Mouse (Mus musculus) intestine, embryonic 16.5 days (tissue): ENCODE results near the gene Acsm1. TPM values are rescaled to one million over a fixed set of nuclear protein-coding genes. Genes with fewer than 3 reads are reported as not detected.

Experiments used
- ATAC-seq: fragments of 200-750 bp; cut with Nextera tagmentation; 2 replicates; pipeline ENCODE4 v1.8.0; 2017; ENCODE audit warnings: moderate TSS enrichment, moderate library complexity
- H3K27ac ChIP-seq: fragments of 300-500 bp; sonication (generic); 2 replicates; pipeline ENCODE4 v1.5.1; 2014; ENCODE audit warnings: mild to moderate bottlenecking, low read length
- H3K27me3 ChIP-seq: fragments of 300-500 bp; sonication (generic); replicated peaks from 2 replicates; pipeline ENCODE4 v1.6.1; 2014; ENCODE audit warnings: low read length, control low read depth, mixed read lengths; ENCODE audit not compliant: control insufficient read depth, insufficient read depth
- H3K36me3 ChIP-seq: fragments of 300-500 bp; sonication (generic); 2 replicates; pipeline ENCODE4 v1.6.1; 2014; ENCODE audit warnings: low read length, control low read depth; ENCODE audit not compliant: control insufficient read depth, insufficient read depth
- H3K4me1 ChIP-seq: fragments of 300-500 bp; sonication (generic); 2 replicates; pipeline ENCODE4 v1.6.1; 2014; ENCODE audit warnings: low read length, control low read depth, mixed read lengths; ENCODE audit not compliant: control insufficient read depth, insufficient read depth
- H3K4me2 ChIP-seq: fragments of 300-500 bp; sonication (generic); 2 replicates; pipeline ENCODE4 v1.6.1; 2014; ENCODE audit warnings: low read depth, low read length, control low read depth
- H3K4me3 ChIP-seq: fragments of 300-500 bp; sonication (generic); 2 replicates; pipeline ENCODE4 v1.5.1; 2014; ENCODE audit warnings: mild to moderate bottlenecking, low read length
- H3K9ac ChIP-seq: fragments of 300-500 bp; sonication (generic); 2 replicates; pipeline ENCODE4 v1.6.1; 2014; ENCODE audit warnings: low read depth, low read length
- H3K9me3 ChIP-seq: fragments of 300-500 bp; sonication (generic); 2 replicates; pipeline ENCODE4 v1.6.1; 2016; ENCODE audit warnings: low read length, control low read depth; ENCODE audit not compliant: control insufficient read depth
- WGBS: fragments of 180-500 bp; shearing (Covaris S2); extraction: QIAGEN DNeasy Blood & Tissue Kit; methylation state at CpG from one replicate; pipeline ENCODE4 v1.1.7; 2014; 5-methylcytosine and 5-hydroxymethylcytosine counted together
- polyA plus RNA-seq: library from polyadenylated mRNA; unstranded; fragments of >200 nt; fragmentation: Nextera tagmentation; extraction: Ambion mirVana; gene quantifications from 2 replicates; pipeline ENCODE4 v1.2.1, GENCODE M21; 2015

Gene Acsm1
- polyA plus RNA-seq, 1 experiment from 2014 or later, result 0.09 TPM

- no peak overlapping the region for H3K9ac ChIP-seq
- no peaks in the 10 kb centered on the region for H3K27me3 ChIP-seq
- no peaks in the 10 kb centered on the region for H3K4me1 ChIP-seq
- H3K4me3 ChIP-seq, result no peak overlapping the region
- no peak for ATAC-seq
- no peaks in the 10 kb centered on the region for H3K9me3 ChIP-seq
- no peak overlapping the region for H3K27ac ChIP-seq
- H3K4me2 ChIP-seq, result no peak overlapping the region
- 77% methylated on average over 5 of the region's 5 CpGs for WGBS
- H3K36me3 ChIP-seq, result no peaks in the 10 kb centered on the region
Measured at GRCm38 (mm10) chr7:119642307-119642706, 35.5 kb downstream of the Acsm1 start.

GRCm38 (mm10) chr7:119667893-119668292, 61.1 kb downstream of the Acsm1 start:
- 78% methylated on average over 3 of the region's 3 CpGs for WGBS
- H3K36me3 ChIP-seq, result no peaks in the 10 kb centered on the region
- no peaks in the 10 kb centered on the region for H3K4me1 ChIP-seq
- no peak overlapping the region for H3K4me3 ChIP-seq
- no peak for ATAC-seq
- no peak overlapping the region for H3K9ac ChIP-seq
- no peak overlapping the region for H3K27ac ChIP-seq
- no peaks in the 10 kb centered on the region for H3K27me3 ChIP-seq
- no peak overlapping the region for H3K4me2 ChIP-seq
- no peaks in the 10 kb centered on the region for H3K9me3 ChIP-seq

GRCm38 (mm10) chr7:119670395-119670794, 63.6 kb downstream of the Acsm1 start:
- Histone ChIP-seq H3K9me3 (no peaks in the 10 kb centered on the region), H3K4me1 (no peaks in the 10 kb centered on the region), H3K36me3 (no peaks in the 10 kb centered on the region), H3K4me2 (no peak overlapping the region), H3K27me3 (no peaks in the 10 kb centered on the region), H3K9ac (no peak overlapping the region), H3K27ac (no peak overlapping the region), H3K4me3 (no peak overlapping the region)
- no peak for ATAC-seq
- 44% methylated on average over 5 of the region's 5 CpGs for WGBS

- no peaks in the 10 kb centered on the region for H3K9me3 ChIP-seq
- H3K27me3 ChIP-seq, result no peaks in the 10 kb centered on the region
- no peak overlapping the region for H3K27ac ChIP-seq
- WGBS, result 47% methylated on average over 6 of the region's 6 CpGs
- no peaks in the 10 kb centered on the region for H3K36me3 ChIP-seq
- H3K4me3 ChIP-seq, result no peak overlapping the region
- no peak overlapping the region for H3K9ac ChIP-seq
- H3K4me2 ChIP-seq, result no peak overlapping the region
- no peaks in the 10 kb centered on the region for H3K4me1 ChIP-seq
- ATAC-seq, result no peak
Measured at GRCm38 (mm10) chr7:119670925-119671324, 64.1 kb downstream of the Acsm1 start.

- no peak overlapping the region for H3K4me3 ChIP-seq
- H3K9ac ChIP-seq, result no peak overlapping the region
- no peak overlapping the region for H3K4me2 ChIP-seq
- H3K27me3 ChIP-seq, result no peaks in the 10 kb centered on the region
- no peak for ATAC-seq
- 20% methylated on average over 6 of the region's 6 CpGs for WGBS
- H3K4me1 ChIP-seq, result no peaks in the 10 kb centered on the region
- no peak overlapping the region for H3K27ac ChIP-seq
- H3K36me3 ChIP-seq, result no peaks in the 10 kb centered on the region
- H3K9me3 ChIP-seq, result no peaks in the 10 kb centered on the region
Measured at GRCm38 (mm10) chr7:119673465-119673864, 66.6 kb downstream of the Acsm1 start.

- 80% methylated on average over 8 of the region's 8 CpGs for WGBS
- no peak overlapping the region for H3K4me3 ChIP-seq
- no peaks in the 10 kb centered on the region for H3K27me3 ChIP-seq
- no peaks in the 10 kb centered on the region for H3K36me3 ChIP-seq
- H3K27ac ChIP-seq, result no peak overlapping the region
- no peak for ATAC-seq
- H3K4me1 ChIP-seq, result no peaks in the 10 kb centered on the region
- no peak overlapping the region for H3K9ac ChIP-seq
- no peaks in the 10 kb centered on the region for H3K9me3 ChIP-seq
- no peak overlapping the region for H3K4me2 ChIP-seq
Measured at GRCm38 (mm10) chr7:119680107-119680506, 73.3 kb downstream of the Acsm1 start.

- H3K36me3 ChIP-seq, result no peaks in the 10 kb centered on the region
- whole genome bisulfite sequencing, result 61% methylated on average over 4 of the region's 4 CpGs
- no peak for ATAC-seq
- no peak overlapping the region for H3K4me3 ChIP-seq
- no peaks in the 10 kb centered on the region for H3K27me3 ChIP-seq
- no peak overlapping the region for H3K4me2 ChIP-seq
- no peaks in the 10 kb centered on the region for H3K4me1 ChIP-seq
- no peak overlapping the region for H3K27ac ChIP-seq
- no peaks in the 10 kb centered on the region for H3K9me3 ChIP-seq
- H3K9ac ChIP-seq, result no peak overlapping the region
Measured at GRCm38 (mm10) chr7:119682699-119683098, 75.9 kb downstream of the Acsm1 start.

- H3K9me3 ChIP-seq, result no peaks in the 10 kb centered on the region
- H3K36me3 ChIP-seq, result no peaks in the 10 kb centered on the region
- 85% methylated on average over 5 of the region's 5 CpGs for WGBS
- H3K4me2 ChIP-seq, result no peak within 1 kb of the TSS
- no peak within 1 kb of the TSS for H3K27ac ChIP-seq
- no peak for ATAC-seq
- H3K9ac ChIP-seq, result no peak within 1 kb of the TSS
- H3K27me3 ChIP-seq, result no peaks in the 10 kb centered on the region
- H3K4me3 ChIP-seq, result no peak within 1 kb of the TSS
- no peaks in the 10 kb centered on the region for H3K4me1 ChIP-seq
Measured at GRCm38 (mm10) chr7:119689726-119690125, 82.9 kb downstream of the Acsm1 start, which contains the start of gene Acsm4. Gene Acsm4, plus strand, starts transcription at chr7:119690026.

GRCm38 (mm10) chr7:119692302-119692701, 85.5 kb downstream of the Acsm1 start:
- 78% methylated on average over 4 of the region's 4 CpGs for WGBS
- Histone ChIP-seq H3K4me2 (no peak overlapping the region), H3K36me3 (no peaks in the 10 kb centered on the region), H3K4me3 (no peak overlapping the region), H3K9ac (no peak overlapping the region), H3K27ac (no peak overlapping the region), H3K9me3 (no peaks in the 10 kb centered on the region), H3K4me1 (no peaks in the 10 kb centered on the region), H3K27me3 (no peaks in the 10 kb centered on the region)
- ATAC-seq, result no peak

- H3K9ac ChIP-seq, result no peak overlapping the region
- H3K4me3 ChIP-seq, result no peak overlapping the region
- no peaks in the 10 kb centered on the region for H3K9me3 ChIP-seq
- no peak overlapping the region for H3K4me2 ChIP-seq
- WGBS, result 95% methylated on average over 1 of the region's 1 CpGs
- ATAC-seq, result no peak
- no peaks in the 10 kb centered on the region for H3K4me1 ChIP-seq
- no peak overlapping the region for H3K27ac ChIP-seq
- H3K27me3 ChIP-seq, result no peaks in the 10 kb centered on the region
- no peaks in the 10 kb centered on the region for H3K36me3 ChIP-seq
Measured at GRCm38 (mm10) chr7:119694926-119695325, 88.1 kb downstream of the Acsm1 start.
